8 mouse cellular contexts compared by ENCODE assay signal in genomic region chr8:85076993-85077392, GRCm38 (mm10). TPM values are rescaled to one million over a fixed set of nuclear protein-coding genes. Genes with fewer than 3 reads are reported as not detected.
DNase-seq lines count a peak whose midpoint lies in the region; ATAC-seq lines count a peak whose summit lies in the region.

No protein-coding gene starts in this region.

- peak; percentile 66 for ATAC-seq in activated CD4-positive, CD25-positive, alpha-beta regulatory T cell, adult 4 months
- peak; percentile 43 for ATAC-seq in granulocyte monocyte progenitor cell, adult 5-6 weeks (replicated peaks; ENCODE audit: poor library complexity, severe bottlenecking)

- peak; percentile 66 to 79 for DNase-seq in CD8-positive naive resting alpha-beta T cell, adult 2 months (ENCODE audit: low read depth in 2 of 2, low spot score in 2 of 2)
- peak; percentile 94 for DNase-seq in embryo, embryonic 10 days (ENCODE audit: low spot score)
- DNase-seq in kidney, postnatal 4 days, result peak; percentile 82 to 88
- DNase-seq in lung, adult 18-20 months, result peak; percentile 75 to 79
- peak; percentile 87 for DNase-seq in retina, postnatal 1 day
- peak; percentile 76 for DNase-seq in thymus, postnatal 25 days

RNA-seq across cellular contexts. Expression of gene Wdr83os, which starts 3.5 kb away (rescaled TPM):
- 100 to 1,000 TPM; 132 to 134 TPM for polyA plus RNA-seq in activated CD4-positive, CD25-positive, alpha-beta regulatory T cell, adult 4 months (2017; shearing (Covaris generic))
- 189 and 191 TPM in 2 replicates for total RNA-seq in granulocyte monocyte progenitor cell, adult 5-6 weeks (2014; fragmentation: Nextera tagmentation)
- total RNA-seq in granulocyte monocyte progenitor cell, adult 5-6 weeks (2017), result 36.6 and 47.4 TPM in 2 replicates

RNA-seq across cellular contexts. Expression of gene Wdr83, which starts 4.1 kb away (rescaled TPM):
- 10 to 100 TPM; 33.1 to 46.7 TPM for polyA plus RNA-seq in activated CD4-positive, CD25-positive, alpha-beta regulatory T cell, adult 4 months (2017; shearing (Covaris generic))
- total RNA-seq in granulocyte monocyte progenitor cell, adult 5-6 weeks (2014; fragmentation: Nextera tagmentation), result 56.2 and 81.8 TPM in 2 replicates
- 23.3 and 32.8 TPM in 2 replicates for total RNA-seq in granulocyte monocyte progenitor cell, adult 5-6 weeks (2017)

RNA-seq across cellular contexts. Expression of gene Dhps, which starts 5.4 kb away (rescaled TPM):
- 10 to 100 TPM; 28.3 to 29.8 TPM for polyA plus RNA-seq in activated CD4-positive, CD25-positive, alpha-beta regulatory T cell, adult 4 months (2017; shearing (Covaris generic))
- 42.0 and 66.5 TPM in 2 replicates for total RNA-seq in granulocyte monocyte progenitor cell, adult 5-6 weeks (2014; fragmentation: Nextera tagmentation)
- 19.6 and 30.1 TPM in 2 replicates for total RNA-seq in granulocyte monocyte progenitor cell, adult 5-6 weeks (2017)

RNA-seq across cellular contexts. Expression of gene Man2b1, which starts 6.1 kb away (rescaled TPM):
- polyA plus RNA-seq in activated CD4-positive, CD25-positive, alpha-beta regulatory T cell, adult 4 months (2017; shearing (Covaris generic)), result 10 to 100 TPM; 64.8 to 82.0 TPM
- 91.4 and 110 TPM in 2 replicates for total RNA-seq in granulocyte monocyte progenitor cell, adult 5-6 weeks (2014; fragmentation: Nextera tagmentation)
- 52.9 and 83.5 TPM in 2 replicates for total RNA-seq in granulocyte monocyte progenitor cell, adult 5-6 weeks (2017)

RNA-seq across cellular contexts. Expression of gene Gm5741, which starts 9.2 kb away (rescaled TPM):
- polyA plus RNA-seq in activated CD4-positive, CD25-positive, alpha-beta regulatory T cell, adult 4 months (2017; shearing (Covaris generic)), result not detected
- total RNA-seq in granulocyte monocyte progenitor cell, adult 5-6 weeks (2014; fragmentation: Nextera tagmentation), result not detected in 2 replicates
- not detected in 2 replicates for total RNA-seq in granulocyte monocyte progenitor cell, adult 5-6 weeks (2017)

Comparison
In these comparisons a context has a peak if more than half of its experiments do, and no peak if none do; other contexts are left out.
1. Peak in every context shown above with its lines: DNase-seq and ATAC-seq.